Mouse (Mus musculus) heart, adult 2 months (tissue): ENCODE data around the gene Polr3h. TPM values are rescaled to one million over a fixed set of nuclear protein-coding genes. Genes with fewer than 3 reads are reported as not detected.

ENCODE experiments used
- DNase-seq, 2 experiments: peaks; one replicate each; pipeline ENCODE4 v3.0.0; 2021
- H3K27ac ChIP-seq: fragments of 200-600 bp; 2 replicates; pipeline ENCODE4 v1.8.1; 2022
- H3K27me3 ChIP-seq: fragments of 200-500 bp; 2 replicates; pipeline ENCODE4 v1.6.1; 2012; ENCODE audit warnings: mild to moderate bottlenecking, low read length, inconsistent platforms, mixed read lengths; ENCODE audit not compliant: control insufficient read depth, insufficient read depth
- H3K36me3 ChIP-seq: fragments of 200-500 bp; 2 replicates; pipeline ENCODE4 v1.6.1; 2012; ENCODE audit warnings: low read length, inconsistent platforms; ENCODE audit not compliant: control insufficient read depth, insufficient read depth
- H3K4me1 ChIP-seq: fragments of 200-500 bp; 2 replicates; pipeline ENCODE4 v1.6.1; 2011; ENCODE audit warnings: low read length; ENCODE audit not compliant: control insufficient read depth, insufficient read depth
- H3K4me3 ChIP-seq: fragments of 200-600 bp; 2 replicates; pipeline ENCODE4 v1.8.1; 2022
- H3K79me2 ChIP-seq: fragments of 200-500 bp; replicated peaks from 2 replicates; pipeline ENCODE4 v1.6.1; 2012; ENCODE audit warnings: mild to moderate bottlenecking, inconsistent platforms, low read length, moderate library complexity, mixed read lengths; ENCODE audit not compliant: control insufficient read depth, insufficient read depth
- H3K9ac ChIP-seq: fragments of 200-500 bp; 2 replicates; pipeline ENCODE4 v1.6.1; 2012; ENCODE audit warnings: low read depth, mild to moderate bottlenecking, control low read depth, inconsistent platforms, low read length, mixed read lengths
- CTCF ChIP-seq: fragments of 200-600 bp; IDR thresholded peaks from 2 replicates; pipeline ENCODE4 v1.8.1; 2022; ENCODE audit warnings: antibody characterized with exemption, mild to moderate bottlenecking, moderate library complexity
- EP300 ChIP-seq: fragments of 200-500 bp; IDR thresholded peaks from 2 replicates; pipeline ENCODE4 v1.6.1; 2011; ENCODE audit warnings: low read depth, low read length, control low read depth; ENCODE audit not compliant: insufficient read depth
- POLR2A ChIP-seq: fragments of 200-500 bp; IDR thresholded peaks from 2 replicates; pipeline ENCODE4 v1.6.1; 2011; ENCODE audit warnings: mild to moderate bottlenecking, low read depth, low read length, control low read depth; ENCODE audit not compliant: insufficient read depth
- WGBS: fragments of 180-500 bp; shearing (Covaris S2); methylation state at CpG from one replicate; pipeline ENCODE4 v1.1.7; 2018; 5-methylcytosine and 5-hydroxymethylcytosine counted together
- intact Hi-C: fragments of 180-260 bp; cut with DNase I; formaldehyde crosslinking; loops from one replicate; pipeline ENCODE4 v1.15.1; 2025
- polyA plus RNA-seq: library from polyadenylated mRNA; depleted of rRNA; stranded (reverse); fragments of >200 nt; gene quantifications from 2 replicates; pipeline ENCODE4 v1.2.3, GENCODE M21; 2012
- total RNA-seq, 2 experiments: library from RNA; stranded (reverse); gene quantifications; 2 replicates each; pipeline ENCODE4 v1.2.3; 2021

Gene Polr3h
- total and polyA plus RNA-seq, 3 experiments, result 5.9 to 8.1 (median 7.2) TPM

DNA sequence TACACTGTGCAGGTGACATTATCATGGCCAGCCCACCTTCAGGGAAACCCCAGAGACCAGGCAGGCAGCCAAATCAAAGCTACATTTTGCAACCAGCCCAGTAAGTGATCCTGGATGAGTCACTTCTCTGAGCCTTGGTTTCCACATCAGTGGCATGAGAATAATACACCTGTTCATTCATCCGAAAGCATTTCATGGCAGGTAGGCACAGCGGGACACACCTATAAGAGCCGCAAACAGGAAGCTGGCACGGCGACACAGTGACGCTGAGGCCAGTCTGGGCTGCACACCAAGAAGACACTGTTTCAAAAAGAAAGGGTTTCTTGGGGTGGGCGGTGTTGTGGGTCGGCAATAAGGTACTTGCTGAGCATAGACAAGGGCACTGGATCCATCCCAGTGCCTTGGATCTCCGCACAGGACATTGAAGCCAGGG lies 28.1 kb upstream of the Polr3h start:
- Histone ChIP-seq H3K9ac (no peak overlapping the region), H3K36me3 (no peaks in the 10 kb centered on the region), H3K79me2 (no peaks in the 10 kb centered on the region), H3K27ac (no peak overlapping the region), H3K4me1 (no peaks in the 10 kb centered on the region), H3K27me3 (no peaks in the 10 kb centered on the region), H3K4me3 (no peak overlapping the region)
- 94% methylated on average over 9 of the region's 9 CpGs for WGBS
- TF ChIP-seq EP300 (no peak), POLR2A (no peak), CTCF (no peak)
- intact Hi-C loops, result no loop called here
- no peak for DNase-seq

DNA sequence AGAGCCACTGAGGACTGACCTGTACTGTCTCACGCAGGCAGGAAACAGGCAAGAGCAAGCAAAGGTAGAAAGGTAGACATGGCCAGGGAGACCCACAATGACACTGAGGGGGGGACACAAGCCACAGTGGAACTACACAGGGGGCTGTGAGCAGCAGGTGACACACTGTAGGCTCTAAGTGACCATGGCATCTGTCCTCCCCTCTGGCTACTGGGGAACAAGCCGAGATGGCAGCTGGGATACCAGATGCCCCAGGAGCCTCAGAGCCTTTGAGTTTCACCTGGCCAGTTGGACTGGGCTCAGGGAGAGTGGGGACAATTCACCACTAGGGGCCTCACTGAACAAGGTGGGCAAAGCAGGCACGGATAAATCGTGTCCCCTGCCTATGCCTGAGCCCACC lies 26.3 kb upstream of the Polr3h start:
- intact Hi-C loops, result no loop called here
- no peak overlapping the region for H3K27ac ChIP-seq
- H3K27me3 ChIP-seq, result no peaks in the 10 kb centered on the region
- H3K36me3 ChIP-seq, result no peaks in the 10 kb centered on the region
- H3K4me3 ChIP-seq, result no peak overlapping the region
- WGBS, result 92% methylated on average over 4 of the region's 4 CpGs
- TF ChIP-seq POLR2A (no peak), CTCF (no peak), EP300 (no peak)
- no peaks in the 10 kb centered on the region for H3K4me1 ChIP-seq
- no peak for DNase-seq
- no peaks in the 10 kb centered on the region for H3K79me2 ChIP-seq
- no peak overlapping the region for H3K9ac ChIP-seq

DNA sequence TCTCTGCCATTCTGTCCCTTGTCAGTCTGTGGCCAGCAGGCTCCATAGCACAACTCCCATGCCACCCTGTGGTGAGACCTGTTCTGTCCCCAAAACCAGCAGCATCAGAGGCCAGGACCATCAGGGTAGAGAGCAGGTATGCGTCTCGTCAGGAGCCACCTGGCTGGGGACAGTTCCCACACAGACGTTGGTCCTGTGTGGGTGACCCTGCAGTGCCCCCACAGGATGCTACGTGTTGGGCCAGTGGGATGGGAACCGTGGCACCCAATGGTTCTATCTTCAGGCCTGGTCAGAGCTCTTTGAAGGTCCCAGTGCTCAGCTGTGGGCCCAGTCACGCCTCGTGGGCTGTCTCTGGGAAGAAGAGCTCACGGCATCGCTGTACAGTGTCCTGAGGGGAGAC lies 25.1 kb upstream of the Polr3h start:
- no peak overlapping the region for H3K4me3 ChIP-seq
- H3K27ac ChIP-seq, result no peak overlapping the region
- H3K79me2 ChIP-seq, result no peaks in the 10 kb centered on the region
- intact Hi-C loops, result no loop called here
- WGBS, result 89% methylated on average over 9 of the region's 9 CpGs
- TF ChIP-seq EP300 (no peak), CTCF (no peak), POLR2A (no peak)
- no peaks in the 10 kb centered on the region for H3K4me1 ChIP-seq
- no peak for DNase-seq
- no peaks in the 10 kb centered on the region for H3K27me3 ChIP-seq
- no peak overlapping the region for H3K9ac ChIP-seq
- no peaks in the 10 kb centered on the region for H3K36me3 ChIP-seq

DNA sequence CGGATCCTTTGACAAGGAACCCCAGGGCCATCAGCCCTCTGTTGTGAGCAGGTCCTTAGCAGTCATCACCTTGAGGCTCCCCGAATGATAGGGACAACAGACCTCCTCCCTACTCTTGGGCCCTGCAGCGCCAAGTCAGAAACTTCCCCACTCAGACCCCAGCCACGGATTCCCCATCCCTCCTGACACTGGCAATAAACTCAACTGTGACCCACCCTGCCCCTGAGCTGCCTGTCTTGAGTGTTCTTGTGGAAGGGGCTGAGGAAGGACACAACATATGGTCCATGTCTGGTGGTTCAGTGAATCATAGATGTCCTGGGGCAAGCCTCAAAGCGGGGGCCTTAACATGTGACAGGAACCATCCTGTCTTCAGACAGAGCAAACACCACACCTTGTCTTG lies 24.7 kb upstream of the Polr3h start:
- H3K4me1 ChIP-seq, result no peaks in the 10 kb centered on the region
- H3K79me2 ChIP-seq, result no peaks in the 10 kb centered on the region
- no peaks in the 10 kb centered on the region for H3K36me3 ChIP-seq
- intact Hi-C loops, result no loop called here
- H3K4me3 ChIP-seq, result no peak overlapping the region
- TF ChIP-seq EP300, result no peak
- TF ChIP-seq CTCF, result no peak
- TF ChIP-seq POLR2A, result no peak
- 91% methylated on average over 5 of the region's 5 CpGs for WGBS
- DNase-seq, result no peak
- no peak overlapping the region for H3K27ac ChIP-seq
- H3K27me3 ChIP-seq, result no peaks in the 10 kb centered on the region
- H3K9ac ChIP-seq, result no peak overlapping the region

DNA sequence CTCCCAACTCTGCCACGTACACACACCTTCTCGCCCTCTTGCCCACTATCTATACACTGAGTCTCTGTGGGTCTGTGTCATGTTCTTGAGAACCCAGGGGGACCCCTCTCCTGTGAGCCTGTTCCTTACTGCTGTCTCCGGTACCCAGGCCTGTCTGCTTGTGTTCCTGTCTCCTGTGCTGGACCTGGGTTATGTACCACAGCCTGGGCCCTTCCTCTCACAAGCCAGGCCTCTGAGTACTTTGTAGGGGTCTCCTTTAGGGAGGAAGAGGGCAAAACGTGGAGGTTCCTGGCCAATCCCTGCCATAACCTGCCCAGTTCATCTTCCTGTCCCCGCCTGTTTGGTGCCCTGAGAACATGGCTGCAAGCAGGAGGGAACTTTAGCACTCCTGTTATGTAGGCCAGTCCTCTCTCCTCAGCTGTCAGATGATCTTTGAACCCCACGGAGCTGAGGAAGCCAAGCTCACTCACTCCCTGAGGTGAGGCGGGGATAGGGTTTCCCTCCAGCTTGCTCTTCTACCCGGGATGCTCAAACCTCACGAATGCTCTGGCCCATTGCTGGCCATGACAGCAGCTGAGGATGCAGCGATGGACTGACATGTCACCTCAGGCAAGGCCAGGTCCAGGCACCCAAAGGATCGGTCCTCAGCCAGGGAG lies 23.6 kb upstream of the Polr3h start:
- H3K27me3 ChIP-seq, result no peaks in the 10 kb centered on the region
- DNase-seq, result no peak
- H3K9ac ChIP-seq, result no peak overlapping the region
- H3K79me2 ChIP-seq, result no peaks in the 10 kb centered on the region
- H3K36me3 ChIP-seq, result no peaks in the 10 kb centered on the region
- TF ChIP-seq EP300 (no peak), POLR2A (no peak), CTCF (no peak)
- 78% methylated on average over 11 of the region's 11 CpGs for WGBS
- intact Hi-C loops, result no loop called here
- no peak overlapping the region for H3K27ac ChIP-seq
- H3K4me3 ChIP-seq, result no peak overlapping the region
- H3K4me1 ChIP-seq, result no peaks in the 10 kb centered on the region

DNA sequence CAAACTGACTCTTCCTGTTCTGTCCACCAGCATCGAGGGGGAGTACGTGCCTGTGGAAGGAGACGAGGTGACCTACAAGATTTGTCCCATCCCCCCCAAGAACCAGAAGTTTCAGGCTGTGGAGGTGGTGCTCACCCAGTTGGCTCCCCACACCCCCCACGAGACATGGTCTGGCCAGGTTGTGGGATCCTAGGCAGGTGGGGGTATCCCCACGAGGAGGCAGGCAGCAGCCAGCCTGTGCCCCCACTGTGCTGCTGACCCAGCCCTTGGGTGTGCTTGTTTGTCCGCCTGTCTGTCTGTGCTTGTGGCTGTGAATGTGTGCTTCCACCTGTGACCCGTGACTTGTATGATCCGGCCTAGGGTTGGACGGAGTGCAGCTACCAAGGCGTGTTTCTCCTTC lies 23.0 kb upstream of the Polr3h start:
- TF ChIP-seq CTCF (no peak), EP300 (no peak), POLR2A (no peak)
- no peaks in the 10 kb centered on the region for H3K36me3 ChIP-seq
- no peak overlapping the region for H3K9ac ChIP-seq
- H3K27me3 ChIP-seq, result no peaks in the 10 kb centered on the region
- 79% methylated on average over 10 of the region's 10 CpGs for WGBS
- intact Hi-C loops, result no loop called here
- H3K4me3 ChIP-seq, result no peak overlapping the region
- no peaks in the 10 kb centered on the region for H3K4me1 ChIP-seq
- no peak for DNase-seq
- H3K27ac ChIP-seq, result no peak overlapping the region
- H3K79me2 ChIP-seq, result no peaks in the 10 kb centered on the region

DNA sequence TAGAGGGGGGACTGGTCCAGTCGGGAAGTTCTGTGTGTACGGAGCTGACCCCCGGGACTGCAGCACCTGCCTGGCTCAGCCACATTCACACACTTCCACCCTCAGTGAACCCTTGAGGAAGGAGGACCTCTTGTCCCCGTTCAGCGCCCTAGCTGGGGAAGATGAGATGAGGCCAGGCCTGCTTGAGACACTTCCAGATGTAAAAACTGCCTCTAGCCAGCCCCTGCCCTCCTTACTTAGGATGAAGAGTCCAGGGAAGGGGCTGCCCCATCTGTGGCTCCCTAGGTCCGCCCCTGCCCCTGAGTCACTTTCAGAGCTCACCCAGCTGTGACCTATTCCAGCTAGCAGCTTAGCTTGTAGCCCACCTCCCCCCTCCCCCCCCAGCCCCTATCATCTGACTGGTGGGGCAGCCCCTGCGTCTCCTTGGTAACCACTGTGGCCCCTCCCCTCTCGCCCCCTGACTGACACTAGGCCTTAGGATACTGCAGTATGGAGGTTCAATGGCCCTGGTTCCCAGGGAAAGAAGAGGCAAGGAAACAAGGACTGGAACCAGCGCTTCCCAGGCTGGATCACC lies 17.2 kb upstream of the Polr3h start:
- no peak for DNase-seq
- peaks cover 4% of the 10 kb centered on the region; the same call in 1 of the 2 replicates for H3K4me1 ChIP-seq
- H3K27me3 ChIP-seq, result no peaks in the 10 kb centered on the region
- intact Hi-C loops, result no loop called here
- WGBS, result 43% methylated on average over 9 of the region's 9 CpGs
- no peak overlapping the region for H3K27ac ChIP-seq
- H3K36me3 ChIP-seq, result no peaks in the 10 kb centered on the region
- no peaks in the 10 kb centered on the region for H3K79me2 ChIP-seq
- H3K9ac ChIP-seq, result no peak overlapping the region
- no peak overlapping the region for H3K4me3 ChIP-seq
- no peak for TF ChIP-seq POLR2A
- TF ChIP-seq CTCF, result no peak
- no peak for TF ChIP-seq EP300
